Mouse (Mus musculus): ENCODE measurements at regions not wholly inside any gene's neighbourhood (a gene's known extent, or its start where the extent isn't known, plus 50 kb on each side); places are given as distances from the start of the nearest gene placed in this dataset.
A peak's percentile ranks its signal among the peaks of the same experiment; 100 is the strongest.

DNA sequence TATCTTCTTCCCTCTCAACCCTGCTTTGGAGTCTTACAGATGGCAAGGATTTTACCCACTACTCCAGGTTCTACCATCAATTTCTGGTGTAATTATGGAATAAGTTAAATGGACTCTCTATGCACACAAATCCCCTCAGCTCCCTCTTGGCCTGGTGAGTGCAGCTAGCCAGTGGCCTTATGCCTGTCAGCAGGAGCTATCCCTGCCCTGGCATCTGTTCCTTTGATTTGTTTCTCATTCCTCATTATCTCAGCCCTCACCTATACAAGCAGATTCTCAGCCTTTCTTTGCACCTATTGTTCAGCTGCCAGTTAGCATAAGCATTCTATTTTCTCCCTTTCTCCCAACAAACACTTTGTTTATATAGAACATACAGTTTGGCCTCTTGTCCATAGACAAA lies 150.3 kb downstream of the Rnf152 start:
- DNase-seq (ENCODE audit: low spot score) = no peak

DNA sequence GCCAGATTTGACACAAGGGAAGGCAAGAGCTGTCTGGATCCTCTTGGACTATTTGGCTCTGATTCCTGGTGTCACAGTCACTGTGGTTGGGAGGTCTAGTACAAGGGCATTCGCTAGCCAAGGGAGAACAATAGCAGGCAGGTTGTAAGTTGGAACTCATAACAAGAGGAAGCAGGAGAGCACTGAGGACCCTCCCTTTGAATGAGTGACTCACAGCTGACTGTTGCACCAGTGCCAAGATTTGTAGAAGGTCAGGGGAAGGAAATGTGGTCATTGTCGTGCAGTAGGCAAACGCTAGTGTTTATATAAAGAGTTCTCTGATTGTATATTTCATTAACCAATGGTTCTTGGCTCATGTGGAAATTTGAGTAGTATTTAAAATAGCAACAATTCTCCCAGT lies 157.2 kb downstream of the Rnf152 start:
- no peak for DNase-seq (ENCODE audit: low spot score)

DNA sequence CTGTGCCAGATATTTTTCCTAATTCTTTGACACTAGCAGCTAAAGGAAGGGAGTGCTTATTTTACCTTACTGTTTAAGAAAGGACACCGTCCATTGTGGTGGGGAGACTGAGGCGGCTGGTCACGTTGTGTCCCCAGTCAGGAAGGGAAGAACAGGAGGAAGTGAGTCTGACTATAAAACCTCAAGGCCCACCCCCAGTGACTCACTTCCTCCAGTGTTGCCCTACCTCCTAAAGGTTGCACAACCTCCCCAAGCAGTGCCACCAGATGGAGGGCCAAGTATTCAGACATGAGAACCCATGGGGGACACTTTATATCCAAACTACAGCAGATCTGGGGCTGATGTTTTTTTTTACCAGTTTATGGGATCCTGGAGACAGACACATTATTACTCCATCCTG lies 165.4 kb downstream of the Rnf152 start:
- DNase-seq (ENCODE audit: low spot score) = no peak

DNA sequence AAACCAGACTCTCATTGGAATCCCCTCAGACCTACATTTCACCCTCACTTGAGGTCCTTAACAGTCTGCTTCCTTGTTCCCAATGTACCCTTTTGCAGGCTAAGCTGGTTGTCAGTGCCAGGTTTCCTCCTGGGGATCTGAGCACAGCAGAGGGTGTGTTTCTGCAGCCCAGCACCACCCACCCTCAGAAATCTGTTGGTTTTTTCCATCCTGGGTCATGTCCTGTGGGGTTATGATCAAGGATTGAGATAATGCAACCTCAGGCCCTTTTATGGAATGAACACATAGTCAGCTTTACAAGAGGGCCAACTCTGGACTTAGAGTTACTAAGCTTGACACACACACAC lies 167.6 kb downstream of the Rnf152 start:
- DNase-seq (ENCODE audit: low spot score) = no peak

DNA sequence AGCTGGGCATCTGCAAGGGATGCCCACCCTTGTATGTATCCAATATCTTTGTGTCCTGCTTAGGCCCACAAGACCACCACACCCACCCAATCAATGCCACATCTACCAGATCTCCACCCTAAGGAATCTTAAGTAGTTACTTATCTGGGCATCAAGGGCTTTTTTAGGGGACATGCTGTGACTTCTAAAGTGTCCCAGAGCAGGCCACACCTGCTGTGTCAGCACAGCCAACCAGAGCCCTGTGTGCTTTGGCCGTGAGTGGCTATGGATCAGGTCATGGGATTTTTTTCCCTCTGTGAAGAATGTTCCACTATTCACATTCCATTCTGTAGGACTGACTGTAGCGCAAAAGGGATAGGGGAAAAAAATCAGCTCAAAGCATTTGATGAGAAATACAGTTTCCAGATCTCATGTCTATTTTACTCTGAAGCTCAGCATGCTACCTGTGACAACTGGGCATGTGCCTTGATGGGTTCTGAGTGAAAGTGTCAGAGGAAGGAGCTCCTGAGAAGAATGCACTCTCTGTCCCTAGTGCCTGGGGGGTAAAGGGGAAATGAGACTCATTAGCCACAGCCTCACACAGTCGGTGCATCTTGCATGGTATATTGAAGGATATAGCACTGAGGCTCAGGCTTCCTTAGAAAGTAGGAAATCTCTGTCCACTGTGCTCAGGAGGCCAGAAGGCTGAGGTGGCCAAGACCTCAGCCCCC lies 168.1 kb downstream of the Rnf152 start:
- DNase-seq (ENCODE audit: low spot score) = no peak

DNA sequence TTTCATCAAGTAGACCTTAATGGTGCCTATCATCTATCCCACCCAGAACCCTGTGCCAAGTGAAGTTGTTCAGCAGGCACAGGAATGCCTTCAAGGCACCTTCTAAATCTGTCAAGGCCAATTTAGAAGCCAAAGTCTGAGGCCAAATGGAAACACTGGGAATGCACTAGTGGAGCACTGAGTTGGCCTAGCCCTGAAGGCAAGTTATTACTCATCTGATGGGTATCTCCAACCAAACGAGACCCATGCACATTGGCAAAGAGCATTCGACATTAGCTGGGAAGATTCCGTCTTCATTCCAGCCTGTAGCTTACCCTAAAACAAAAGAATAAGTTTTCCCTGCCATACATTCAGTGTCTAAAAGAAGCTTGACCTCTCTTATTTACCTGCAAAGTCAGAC lies 172.0 kb downstream of the Rnf152 start:
- no peak for DNase-seq (ENCODE audit: low spot score)

DNA sequence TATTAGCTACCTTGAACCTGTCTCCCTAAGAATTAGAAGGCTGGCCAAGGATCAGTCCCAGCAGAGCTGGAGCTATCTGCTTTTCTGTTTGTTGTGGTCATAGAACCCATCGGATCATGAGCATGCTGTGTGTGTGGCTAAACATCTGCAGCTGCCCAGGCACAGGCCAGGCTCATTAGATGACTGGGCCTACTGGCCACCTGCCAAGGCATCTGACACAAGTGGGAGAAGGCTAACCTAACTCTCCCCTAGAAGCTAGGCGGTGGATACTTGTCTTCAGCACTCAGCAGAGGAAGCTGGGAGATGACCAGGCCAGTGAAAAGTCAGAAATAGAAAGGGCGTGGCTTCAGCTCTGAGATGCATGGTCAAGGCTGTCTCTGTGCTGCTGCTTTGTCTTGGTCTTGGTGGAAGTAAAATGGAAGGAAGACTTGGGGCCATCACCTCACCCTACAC lies 177.1 kb downstream of the Rnf152 start:
- peak; percentile 42 for DNase-seq (ENCODE audit: low spot score)

DNA sequence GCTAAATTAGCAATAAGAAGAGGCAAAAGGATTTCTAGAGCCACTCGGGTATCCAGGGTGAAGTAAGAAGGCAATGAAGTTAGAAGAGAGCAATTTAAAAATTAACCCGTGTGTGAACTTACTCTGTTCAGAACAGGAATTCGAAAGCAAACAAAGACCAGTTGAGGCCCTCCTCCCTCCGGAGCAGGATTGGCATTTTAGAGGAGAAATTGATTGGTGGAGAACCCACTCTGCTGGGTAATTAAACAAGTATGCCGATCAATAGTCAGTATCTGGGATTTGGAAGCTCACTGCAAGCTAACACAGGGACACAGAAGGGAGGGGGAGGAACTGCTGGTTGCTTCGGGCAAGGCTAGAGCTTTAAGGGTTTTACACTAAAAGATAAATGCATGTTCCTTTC lies 177.7 kb downstream of the Rnf152 start:
- DNase-seq (ENCODE audit: low spot score) = peak; percentile 37

DNA sequence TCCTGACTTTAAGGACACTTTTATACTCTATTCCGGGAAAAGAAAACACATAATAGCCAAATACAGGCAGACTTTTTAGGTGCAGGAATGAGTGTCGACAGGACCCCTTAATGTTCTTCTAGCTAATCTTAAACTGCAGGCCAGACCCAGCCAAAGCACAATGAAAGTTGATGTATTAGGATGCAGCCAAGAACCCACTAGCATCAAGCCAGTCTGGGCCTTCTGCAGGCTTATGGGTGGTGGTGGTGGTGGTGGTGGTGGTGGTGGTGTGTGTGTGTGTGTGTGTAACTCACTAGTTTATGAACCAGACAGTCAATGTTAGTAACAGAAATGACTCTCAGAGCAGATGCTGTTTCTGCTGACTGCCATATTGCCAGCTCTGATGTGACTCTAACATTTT lies 178.6 kb downstream of the Rnf152 start:
- DNase-seq (ENCODE audit: low spot score) = no peak

DNA sequence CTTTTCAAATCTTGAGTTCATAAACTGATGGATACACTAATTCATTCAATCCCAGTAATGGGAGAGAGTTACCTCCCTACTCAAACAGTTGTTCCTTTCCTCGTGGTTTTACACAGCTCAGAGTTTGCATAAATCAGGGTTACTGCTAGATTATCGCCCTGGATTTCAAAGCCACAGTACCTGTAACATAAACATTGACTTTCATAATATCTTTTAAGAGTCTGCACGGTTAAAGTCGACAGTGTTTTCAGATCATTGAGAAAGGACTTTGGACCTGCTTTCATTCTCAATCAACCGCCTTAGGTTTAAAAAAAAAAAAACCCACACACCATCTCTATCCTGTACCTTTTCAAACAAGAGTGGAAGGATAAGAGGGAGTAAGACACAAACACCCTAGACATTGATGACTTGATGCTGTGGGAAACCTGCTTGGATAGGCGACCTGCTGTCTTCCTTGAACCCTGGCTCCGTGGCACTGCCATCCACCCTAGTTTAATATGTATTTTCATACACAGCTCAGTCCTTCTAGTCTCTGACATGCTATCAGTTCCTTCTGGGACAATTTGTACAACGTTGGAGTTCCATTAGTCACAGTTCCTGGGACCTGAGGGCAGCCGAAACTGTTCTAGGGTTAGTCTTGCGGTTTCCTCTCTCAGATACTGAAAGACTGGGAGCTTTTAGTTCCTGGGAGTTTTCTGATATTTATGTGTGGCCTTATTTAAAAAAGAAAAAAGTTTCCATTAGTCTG lies 179.3 kb downstream of the Rnf152 start:
- no peak for DNase-seq (ENCODE audit: low spot score)

DNA sequence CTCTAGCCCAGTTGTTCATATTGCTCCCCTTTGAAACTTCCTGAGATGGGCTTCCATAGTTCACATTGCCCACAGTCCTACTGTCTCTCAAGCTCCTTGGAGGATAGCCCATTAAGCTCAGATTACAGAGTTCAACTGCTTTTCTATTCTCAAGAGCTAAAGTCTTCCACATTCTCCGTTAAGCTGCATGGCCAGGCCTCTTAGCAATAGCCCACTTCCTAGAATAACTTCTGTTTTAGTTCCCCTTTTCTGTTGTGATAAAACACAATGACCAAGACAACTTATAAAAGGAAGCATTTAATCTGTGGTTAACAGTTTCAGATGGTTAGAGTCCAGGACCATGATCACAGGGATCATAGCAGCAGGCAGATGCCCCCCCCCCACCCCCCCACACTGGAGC lies 185.5 kb downstream of the Rnf152 start:
- no peak for DNase-seq (ENCODE audit: low spot score)

DNA sequence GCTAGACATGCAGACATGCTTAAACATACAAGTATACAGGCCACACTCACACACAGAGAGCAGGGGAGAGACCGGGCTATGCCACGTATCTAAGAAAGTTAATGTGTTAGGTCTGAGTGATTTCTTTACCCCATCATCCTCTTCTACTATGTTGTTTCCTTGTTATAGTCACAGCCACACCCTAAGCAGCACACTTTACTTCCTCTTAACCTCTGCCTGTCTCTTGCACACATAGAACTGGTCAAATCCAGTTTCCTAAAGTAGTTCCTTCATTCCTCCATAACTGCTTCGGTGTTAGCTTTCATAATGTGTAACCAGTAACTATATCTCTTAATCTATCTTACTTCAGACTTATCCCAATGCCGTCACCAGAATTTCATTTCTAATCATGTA lies 186.4 kb downstream of the Rnf152 start:
- no peak for DNase-seq (ENCODE audit: low spot score)

DNA sequence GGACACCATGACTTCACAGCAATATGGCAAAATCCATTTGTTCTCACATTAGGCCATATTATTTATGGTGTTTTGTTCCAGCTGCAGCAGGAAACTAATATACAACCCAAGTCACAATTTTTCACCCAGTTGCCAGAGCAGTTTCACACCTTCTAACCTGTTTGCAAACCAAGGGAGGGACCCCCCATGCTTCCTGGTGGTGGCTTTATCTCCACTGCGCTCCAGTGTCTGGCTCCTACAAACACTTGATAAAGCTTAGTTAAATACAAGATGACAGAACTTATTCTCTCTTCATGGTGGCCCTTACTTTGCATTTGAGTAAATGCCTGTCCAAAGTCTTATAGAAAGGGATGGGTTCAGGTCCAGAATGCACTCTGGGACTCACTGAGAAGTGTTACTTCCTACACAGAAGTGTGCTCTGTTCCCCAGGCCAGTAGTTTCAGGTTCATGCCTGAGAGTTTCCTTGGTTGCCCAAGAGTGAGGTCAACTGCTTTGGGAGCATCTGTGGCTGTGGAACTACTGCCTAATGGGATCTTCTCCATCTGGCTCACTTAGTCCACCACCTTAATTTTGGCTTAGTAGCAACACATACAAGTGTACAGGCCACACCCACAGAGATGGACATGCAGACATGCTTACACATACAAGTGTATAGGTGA lies 186.9 kb downstream of the Rnf152 start:
- DNase-seq (ENCODE audit: low spot score) = no peak

DNA sequence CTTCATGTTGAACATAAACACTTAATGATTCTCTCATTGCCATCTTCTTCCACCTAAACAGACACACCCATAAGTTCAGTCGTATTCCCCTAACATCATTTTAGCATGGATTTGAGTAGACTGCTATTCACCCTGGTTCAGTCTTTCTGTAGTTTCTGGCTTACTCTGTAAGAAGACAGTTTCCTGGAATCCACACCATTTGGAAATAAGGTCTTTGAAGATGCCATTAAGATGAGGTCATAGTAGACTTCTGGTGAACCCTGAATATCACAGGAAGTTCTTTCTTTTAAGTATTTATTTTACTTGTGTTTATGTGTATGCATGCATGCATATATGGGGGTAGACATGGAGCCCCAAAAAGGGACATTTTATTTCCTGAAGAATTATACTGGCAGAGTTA lies 187.7 kb downstream of the Rnf152 start:
- no peak for DNase-seq (ENCODE audit: low spot score)

DNA sequence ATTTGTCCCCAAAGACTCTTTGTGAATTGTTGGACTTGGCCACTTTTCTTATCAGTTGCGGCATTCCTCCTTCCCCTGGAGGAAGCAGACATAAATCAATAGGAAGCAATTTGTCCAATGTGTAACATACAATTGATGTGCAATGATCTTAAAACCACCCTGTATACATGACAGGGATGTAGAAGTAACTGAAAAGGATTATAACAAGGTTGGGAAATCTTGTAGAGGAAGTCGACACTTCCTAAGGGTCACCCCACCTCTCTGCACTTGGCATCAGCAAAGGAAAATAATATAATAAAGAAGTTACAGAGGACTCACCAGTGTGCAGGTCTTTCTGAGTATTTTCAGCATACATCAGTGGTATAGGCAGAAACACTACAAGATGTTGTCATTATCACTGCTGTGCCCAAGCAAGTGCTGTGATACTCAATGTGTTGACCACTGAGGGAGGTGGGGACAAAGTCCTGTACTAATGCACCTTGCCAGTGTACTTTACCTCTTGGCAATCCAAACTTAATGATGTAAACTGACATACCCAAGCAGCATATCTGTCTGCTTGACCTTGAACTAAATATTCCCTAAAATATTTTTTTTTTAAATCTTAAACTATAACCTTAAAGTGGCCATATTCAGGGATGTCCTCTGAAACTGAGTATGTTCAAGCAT lies 198.9 kb downstream of the Rnf152 start:
- DNase-seq (ENCODE audit: low spot score) = no peak

DNA sequence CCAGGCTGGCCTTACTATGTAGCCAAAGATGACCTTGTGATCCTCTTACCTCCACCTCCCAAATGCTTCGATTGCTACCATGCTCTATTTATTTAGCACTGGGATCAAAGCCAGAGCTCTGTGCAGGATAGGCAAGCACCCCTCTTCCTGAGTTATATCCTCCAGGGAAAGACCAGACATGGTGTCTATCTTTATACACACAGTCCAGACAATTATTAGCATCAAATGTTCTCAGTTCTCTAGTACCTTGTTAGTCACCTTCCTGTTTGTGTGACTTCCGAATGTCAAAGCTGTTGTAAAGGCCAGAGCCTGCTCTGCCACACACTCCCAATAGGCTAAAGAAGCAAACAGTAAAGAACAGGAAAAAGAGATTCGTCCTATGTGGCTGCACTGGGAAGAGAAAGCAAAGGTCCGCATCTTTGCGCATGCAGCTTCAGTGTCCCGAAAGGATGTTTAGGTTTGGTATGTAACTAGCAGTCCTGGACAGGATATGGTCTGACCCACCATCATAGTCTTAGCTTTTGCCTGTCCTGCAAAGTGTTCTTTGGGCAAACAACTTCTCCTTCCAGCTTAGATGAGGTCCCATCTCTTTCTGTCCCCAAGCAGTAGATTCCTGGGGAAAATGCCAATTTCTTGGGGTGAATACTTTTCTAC lies 204.2 kb downstream of the Rnf152 start:
- DNase-seq (ENCODE audit: low spot score) = no peak

DNA sequence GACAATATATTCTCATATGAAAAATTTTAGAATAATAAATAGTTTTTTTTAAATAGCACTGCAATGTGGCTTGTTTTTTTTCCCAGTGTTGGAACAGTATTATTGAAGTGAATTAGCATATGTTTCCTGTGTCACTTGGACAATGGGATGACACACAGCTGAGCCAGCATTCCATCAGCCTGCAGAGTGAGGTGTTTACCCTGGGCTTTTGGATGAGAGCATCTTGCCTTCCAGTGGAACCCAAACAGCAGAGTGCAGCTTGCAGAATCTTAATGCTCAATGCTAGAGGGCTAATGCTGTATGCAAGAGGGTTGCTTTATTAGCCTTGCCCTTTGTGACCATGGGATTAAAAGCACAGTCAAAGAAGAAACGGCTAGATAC lies 205.1 kb downstream of the Rnf152 start:
- DNase-seq (ENCODE audit: low spot score) = no peak

DNA sequence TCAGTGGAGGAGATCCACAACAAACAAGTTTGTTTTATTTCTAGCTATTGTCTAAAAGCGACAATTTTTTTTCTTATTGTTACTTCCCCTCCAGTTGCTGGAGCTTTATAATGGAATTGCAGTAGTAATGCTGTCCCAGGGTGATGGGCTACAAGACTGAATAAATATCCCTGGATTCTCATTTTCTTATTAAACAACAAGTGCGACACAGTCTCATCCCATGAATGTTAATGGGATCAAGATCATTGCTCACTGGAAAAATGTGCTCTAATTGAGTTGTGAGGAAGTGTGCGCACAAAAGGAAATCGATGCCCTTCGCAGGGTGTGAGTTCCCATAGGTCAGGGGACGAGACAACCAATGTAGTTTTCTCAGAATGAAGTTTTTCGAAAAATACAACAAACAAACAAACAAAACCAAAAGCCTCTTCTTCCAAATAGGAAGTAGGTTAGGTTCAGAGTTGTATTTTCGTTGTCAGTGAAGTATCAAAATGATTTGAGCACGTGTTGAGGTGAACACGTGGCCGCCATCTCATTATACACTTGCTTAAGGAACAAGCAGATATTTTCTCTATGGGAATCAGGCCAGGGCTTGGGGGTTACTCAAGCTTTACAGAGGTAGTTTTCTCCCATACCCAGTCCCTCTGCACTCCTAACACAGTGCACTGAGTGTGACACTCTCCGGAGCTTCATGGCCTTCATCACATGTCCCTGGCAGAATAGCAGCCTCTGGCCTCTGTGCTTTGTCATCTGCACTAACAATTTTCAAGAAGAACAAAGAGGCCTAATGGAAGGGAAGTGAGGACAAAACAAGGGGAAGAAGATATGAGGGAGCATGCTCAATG lies 205.7 kb downstream of the Rnf152 start:
- no peak for DNase-seq (ENCODE audit: low spot score)

DNA sequence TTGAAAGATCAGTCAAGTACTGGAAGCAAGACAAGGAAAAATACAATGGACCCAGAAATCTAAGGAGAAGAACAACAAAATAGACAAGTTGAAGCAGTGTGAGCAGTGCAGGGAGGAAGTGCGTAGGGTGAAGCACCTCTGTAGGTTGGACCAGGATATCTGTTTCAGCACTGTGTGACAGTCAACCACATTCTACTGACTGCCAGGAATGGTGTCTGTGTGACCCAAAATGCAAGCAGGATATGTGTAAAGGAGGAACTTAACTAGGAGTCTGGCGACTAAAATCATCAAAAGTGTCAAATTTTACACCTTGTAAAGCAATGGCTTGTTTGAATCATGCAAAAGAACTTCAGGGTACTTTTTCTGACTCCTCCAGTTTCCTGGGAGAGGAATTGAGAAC lies 207.7 kb downstream of the Rnf152 start:
- no peak for DNase-seq (ENCODE audit: low spot score)

DNA sequence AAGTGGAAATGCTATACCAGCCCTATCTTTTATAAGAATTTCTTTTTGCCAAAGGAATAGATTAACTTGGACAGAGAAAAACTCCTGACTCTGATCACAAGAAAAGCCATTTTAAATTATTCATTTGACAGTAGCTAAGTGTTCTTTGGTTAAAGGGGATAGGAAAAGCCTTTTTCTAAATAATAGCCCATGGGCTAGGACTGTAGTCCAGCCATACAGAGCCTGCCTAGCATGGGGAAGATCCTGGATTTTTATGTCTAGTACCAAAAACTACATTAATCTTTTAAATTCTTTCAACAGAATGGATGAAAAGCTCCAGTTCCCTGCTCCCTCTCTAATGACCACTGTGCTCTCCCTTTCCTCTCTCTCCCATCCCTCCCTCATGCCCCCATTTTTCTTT lies 208.5 kb downstream of the Rnf152 start:
- no peak for DNase-seq (ENCODE audit: low spot score)

DNA sequence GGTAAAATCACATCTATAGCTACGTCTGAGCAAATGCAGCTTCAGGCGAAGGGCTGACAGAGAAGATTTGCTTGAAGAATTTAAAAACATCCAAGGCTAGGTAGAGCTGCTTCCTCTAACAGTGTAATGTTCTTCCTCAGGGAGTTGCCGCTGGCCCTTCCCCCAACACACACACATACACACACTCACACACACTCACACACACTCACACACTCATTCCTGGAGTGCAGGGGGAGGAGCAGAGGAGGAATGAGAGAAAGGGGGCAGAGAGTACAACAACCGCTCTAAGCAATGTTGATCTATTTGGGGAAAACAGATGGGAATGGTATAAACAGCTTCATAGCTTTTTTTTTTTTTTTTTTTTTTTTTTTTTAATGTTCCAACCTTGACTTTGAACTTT lies 232.6 kb downstream of the Rnf152 start:
- DNase-seq (ENCODE audit: low spot score) = no peak
